Mouse (Mus musculus) erythroblast, embryonic 14.5 days (primary cell): ENCODE measurements around the gene Rab24.

ENCODE experiments used
- GATA1 ChIP-seq: IDR thresholded peaks from 2 replicates; pipeline ENCODE4 v1.6.1; 2012; ENCODE audit warnings: low read length, inconsistent platforms, mixed read lengths
- TAL1 ChIP-seq: IDR thresholded peaks from 3 replicates; pipeline ENCODE4 v1.6.1; 2012; ENCODE audit warnings: low read length, inconsistent platforms, mixed read lengths

- TF ChIP-seq GATA1 (no peak), TAL1 (no peak)
Observed at GRCm38 (mm10) chr13:55328641-55329040, 6.9 kb upstream of the Rab24 start.
